Mouse (Mus musculus) ES-Bruce4 (cell line): Measurements from ENCODE around the gene Slc9a2. TPM values are rescaled to one million over a fixed set of nuclear protein-coding genes. Genes with fewer than 3 reads are reported as not detected.

Experiments used
- H3K27ac ChIP-seq: 2 replicates; pipeline ENCODE4 v1.5.1; 2012; ENCODE audit warnings: low read length, inconsistent platforms; ENCODE audit not compliant: insufficient read depth
- H3K27me3 ChIP-seq: 2 replicates; pipeline ENCODE4 v1.6.1; 2012; ENCODE audit warnings: mild to moderate bottlenecking, low read length, inconsistent platforms; ENCODE audit not compliant: control insufficient read depth, poor library complexity, insufficient read depth, severe bottlenecking
- H3K36me3 ChIP-seq: 2 replicates; pipeline ENCODE4 v1.6.1; 2012; ENCODE audit warnings: inconsistent platforms, mild to moderate bottlenecking, low read length, moderate library complexity; ENCODE audit not compliant: control insufficient read depth, poor library complexity, insufficient read depth, severe bottlenecking
- H3K4me1 ChIP-seq: one replicate; pipeline ENCODE4 v1.8.1; 2011; ENCODE audit warnings: low read length; ENCODE audit not compliant: control insufficient read depth, insufficient read depth
- H3K4me3 ChIP-seq: 2 replicates; pipeline ENCODE4 v1.5.1; 2011; ENCODE audit warnings: low read depth, mild to moderate bottlenecking, low read length
- H3K9ac ChIP-seq: 2 replicates; pipeline ENCODE4 v1.6.1; 2012; ENCODE audit warnings: low read depth, mild to moderate bottlenecking, inconsistent platforms; ENCODE audit not compliant: poor library complexity, severe bottlenecking
- H3K9me3 ChIP-seq: replicated peaks from 2 replicates; pipeline ENCODE4 v1.6.1; 2012; ENCODE audit warnings: mild to moderate bottlenecking, low read length, inconsistent platforms; ENCODE audit not compliant: control insufficient read depth, poor library complexity, insufficient read depth, severe bottlenecking
- CTCF ChIP-seq: IDR thresholded peaks from one replicate; pipeline ENCODE4 v1.8.1; 2011; ENCODE audit warnings: low read depth, low read length
- EP300 ChIP-seq: IDR thresholded peaks from 2 replicates; pipeline ENCODE4 v1.6.1; 2011; ENCODE audit warnings: low read depth, low read length; ENCODE audit not compliant: insufficient read depth
- POLR2A ChIP-seq: IDR thresholded peaks from one replicate; pipeline ENCODE4 v1.8.1; 2011; ENCODE audit warnings: low read length; ENCODE audit not compliant: insufficient read depth
- polyA plus RNA-seq: library from polyadenylated mRNA; stranded (reverse); fragments of >200 nt; gene quantifications from 2 replicates; pipeline ENCODE4 v1.2.4, GENCODE M21; 2011; ENCODE audit warnings: low read depth; ENCODE audit not compliant: missing spikeins, insufficient read depth, insufficient read length

Slc9a2 gene
- polyA plus RNA-seq, 1 experiment, result not detected

DNA sequence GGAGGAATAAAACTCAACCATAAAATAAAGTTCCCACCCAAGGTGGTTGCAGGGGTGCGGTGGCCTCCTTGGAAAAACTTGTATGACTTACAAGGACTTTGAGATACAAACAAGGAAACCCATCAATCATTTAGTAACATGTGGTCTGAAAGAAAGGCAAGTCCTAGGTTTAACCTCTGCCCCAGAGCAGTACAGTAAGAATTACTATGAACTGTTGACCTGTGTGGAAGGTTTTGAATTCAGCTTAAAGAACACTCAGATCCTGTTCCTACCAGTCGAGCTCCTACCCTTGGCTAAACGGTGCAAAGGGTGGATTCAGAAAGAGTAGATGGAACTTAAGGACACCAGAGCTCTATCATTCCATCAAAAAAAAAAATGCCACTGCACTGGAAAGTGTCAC, 16.1 kb downstream of the Slc9a2 start:
- no peaks in the 10 kb centered on the region for H3K27me3 ChIP-seq
- H3K9me3 ChIP-seq, result peaks cover 19% of the 10 kb centered on the region
- H3K27ac ChIP-seq, result no peak overlapping the region
- TF ChIP-seq CTCF (no peak), EP300 (no peak), POLR2A (no peak)
- H3K9ac ChIP-seq, result no peak overlapping the region
- no peak overlapping the region for H3K4me3 ChIP-seq
- no peaks in the 10 kb centered on the region for H3K4me1 ChIP-seq
- H3K36me3 ChIP-seq, result no peaks in the 10 kb centered on the region

GRCm38 (mm10) chr1:40705099-40705498, 24.7 kb downstream of the Slc9a2 start:
- TF ChIP-seq POLR2A (no peak), CTCF (no peak)

DNA sequence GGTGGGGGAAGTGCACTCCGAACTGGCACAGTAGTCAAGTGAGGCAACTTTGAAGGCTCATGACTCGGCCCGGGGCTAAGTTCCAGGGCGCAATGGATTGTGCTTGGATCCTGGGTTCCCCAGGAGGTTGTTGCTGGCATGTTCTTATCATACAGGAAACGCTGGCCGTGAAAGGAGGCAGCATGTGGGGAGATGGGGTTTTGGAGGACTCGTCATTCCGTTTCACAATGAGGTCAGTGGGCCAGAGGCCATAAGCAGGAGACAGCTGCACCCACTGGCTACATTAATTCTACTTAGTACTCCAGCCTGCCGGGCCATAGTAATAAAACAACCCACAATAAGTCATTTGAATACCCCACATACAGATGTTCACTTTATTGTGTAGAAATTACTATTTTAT, 34.6 kb downstream of the Slc9a2 start:
- Histone ChIP-seq H3K4me1 (no peaks in the 10 kb centered on the region), H3K36me3 (no peaks in the 10 kb centered on the region), H3K27ac (no peak overlapping the region), H3K27me3 (no peaks in the 10 kb centered on the region), H3K9ac (no peak overlapping the region), H3K9me3 (no peaks in the 10 kb centered on the region), H3K4me3 (no peak overlapping the region)
- TF ChIP-seq CTCF, result no peak
- no peak for TF ChIP-seq POLR2A
- TF ChIP-seq EP300, result no peak

More at GRCm38 (mm10) chr1:40705099-40705498, 24.7 kb downstream of the Slc9a2 start:
- no peaks in the 10 kb centered on the region for H3K36me3 ChIP-seq
- no peak overlapping the region for H3K9ac ChIP-seq
- H3K9me3 ChIP-seq, result no peaks in the 10 kb centered on the region
- no peak overlapping the region for H3K4me3 ChIP-seq
- no peaks in the 10 kb centered on the region for H3K27me3 ChIP-seq
- no peak overlapping the region for H3K27ac ChIP-seq
- no peaks in the 10 kb centered on the region for H3K4me1 ChIP-seq

GRCm38 (mm10) chr1:40726051-40726450, 45.7 kb downstream of the Slc9a2 start:
- no peaks in the 10 kb centered on the region for H3K4me1 ChIP-seq
- no peak for TF ChIP-seq EP300
- TF ChIP-seq POLR2A, result no peak
- TF ChIP-seq CTCF, result no peak

DNA sequence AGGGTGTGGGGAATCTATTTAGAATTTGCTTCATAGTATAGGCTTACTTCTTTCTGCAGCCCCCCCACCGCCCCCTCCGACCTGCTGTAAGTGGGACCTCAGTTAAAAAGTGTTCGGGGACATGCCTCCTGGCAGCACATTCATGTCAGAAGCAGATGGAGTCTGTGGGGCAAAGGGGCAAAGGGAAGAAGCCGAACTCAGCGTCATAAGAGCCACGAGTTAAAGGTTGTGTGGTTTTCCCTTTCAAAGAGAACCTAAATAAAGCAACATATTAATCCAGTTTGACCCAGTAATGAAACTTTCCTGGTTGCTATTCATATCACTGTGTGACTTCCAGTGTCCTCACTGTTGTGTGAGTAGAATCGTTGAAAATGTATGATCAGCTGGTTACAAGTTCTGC, 47.0 kb downstream of the Slc9a2 start:
- H3K27ac ChIP-seq, result no peak overlapping the region
- H3K27me3 ChIP-seq, result peaks cover 1% of the 10 kb centered on the region; the same call in 1 of the 2 replicates
- no peaks in the 10 kb centered on the region for H3K4me1 ChIP-seq
- H3K9me3 ChIP-seq, result no peaks in the 10 kb centered on the region
- TF ChIP-seq CTCF (no peak), POLR2A (no peak), EP300 (no peak)
- H3K36me3 ChIP-seq, result no peaks in the 10 kb centered on the region
- H3K4me3 ChIP-seq, result no peak overlapping the region
- no peak overlapping the region for H3K9ac ChIP-seq

More at GRCm38 (mm10) chr1:40726051-40726450, 45.7 kb downstream of the Slc9a2 start:
- Histone ChIP-seq H3K9me3 (no peaks in the 10 kb centered on the region), H3K9ac (no peak overlapping the region), H3K27me3 (peaks cover 1% of the 10 kb centered on the region; the same call in 1 of the 2 replicates), H3K36me3 (no peaks in the 10 kb centered on the region), H3K27ac (no peak overlapping the region), H3K4me3 (no peak overlapping the region)

DNA sequence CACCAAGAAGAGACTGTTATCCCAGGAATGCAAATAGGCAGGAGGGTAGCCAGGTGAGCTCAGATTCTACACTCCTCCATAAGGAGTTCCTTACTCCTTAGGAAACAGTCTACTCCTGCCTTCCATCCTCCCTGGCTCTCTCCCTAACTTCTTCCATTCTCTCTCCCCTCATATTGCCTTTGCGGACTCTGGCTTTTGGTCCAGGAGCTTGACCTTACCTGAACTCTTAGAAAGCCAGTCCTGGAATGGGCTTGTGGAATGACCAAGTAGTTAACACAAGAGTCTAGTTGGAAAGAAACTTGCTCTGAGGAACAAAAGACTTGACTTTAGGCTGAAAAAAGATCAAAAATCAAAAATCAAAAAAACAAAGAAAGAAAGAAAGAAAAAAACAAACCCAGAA, 48.3 kb downstream of the Slc9a2 start:
- Histone ChIP-seq H3K36me3 (no peaks in the 10 kb centered on the region), H3K4me3 (no peak overlapping the region), H3K9me3 (no peaks in the 10 kb centered on the region), H3K27ac (no peak overlapping the region), H3K9ac (no peak overlapping the region), H3K4me1 (no peaks in the 10 kb centered on the region), H3K27me3 (peaks cover 1% of the 10 kb centered on the region; the same call in 1 of the 2 replicates)
- TF ChIP-seq CTCF, result no peak
- no peak for TF ChIP-seq EP300
- TF ChIP-seq POLR2A, result no peak
